Mouse (Mus musculus): Measurements from ENCODE around the gene Tmie. TPM values are rescaled to one million over a fixed set of nuclear protein-coding genes. Genes with fewer than 3 reads are reported as not detected.

The Tmie gene
- total and polyA plus RNA-seq, 3 experiments = not detected

GRCm38 (mm10) chr9:110858967-110859596 is 20.8 kb downstream of the Tmie start:
- dilution Hi-C loops (cut with MboI; ENCODE audit: extremely low pct_ligation_motif_present, extremely low pct_unique_long_range_greater_than_20kb, low sequenced_read_pairs) (no loop called here), in situ Hi-C loops (cut with MboI; ENCODE audit: low pct_ligation_motif_present, low pct_unique_long_range_greater_than_20kb, low sequenced_read_pairs) (no loop called here)
- TF ChIP-seq PAX5 (IDR thresholded peaks at IDR 0.05; ENCODE audit: low read length) (no peak), GABPA (IDR thresholded peaks at IDR 0.05; ENCODE audit: insufficient replicate concordance, low read depth, low read length) (no peak), RCOR1 (conservative IDR thresholded peaks at IDR 0.05; ENCODE audit: low read depth, low read length) (no peak), MAZ (IDR thresholded peaks at IDR 0.05; ENCODE audit: low read depth, low read length) (no peak), KAT2A (IDR thresholded peaks at IDR 0.05; ENCODE audit: insufficient replicate concordance, low read length) (no peak), MXI1 (IDR thresholded peaks at IDR 0.05; ENCODE audit: low read depth, low read length) (no peak), E2F4 (IDR thresholded peaks at IDR 0.05; ENCODE audit: insufficient replicate concordance, low read depth, low read length) (no peak), ELF1 (IDR thresholded peaks at IDR 0.05; ENCODE audit: low read depth, low read length) (no peak), IRF4 (IDR thresholded peaks at IDR 0.05; ENCODE audit: low read depth, low read length) (no peak), POLR2A (IDR thresholded peaks at IDR 0.05; ENCODE audit: low read depth, low read length) (no peak), JUN (IDR thresholded peaks at IDR 0.05; ENCODE audit: insufficient read depth, low read depth, low read length) (no peak), MAFK (IDR thresholded peaks at IDR 0.05; ENCODE audit: insufficient replicate concordance, low read length) (no peak), NRF1 (IDR thresholded peaks at IDR 0.05; ENCODE audit: low read depth, low read length) (no peak)
- no peaks in the 10 kb centered on the region for H3K36me3 ChIP-seq (replicated peaks in 1 of 2; ENCODE audit: control insufficient read depth in 1 of 2, insufficient read depth in 1 of 2, low read length in 1 of 2)
- no peak overlapping the region for H3K27ac ChIP-seq (ENCODE audit: insufficient read depth, low read depth)
- H3K4me3 ChIP-seq (replicated peaks in 1 of 3; ENCODE audit: low read depth in 2 of 3, low read length in 2 of 3, poor library complexity in 1 of 3) = no peak overlapping the region
- H3K9me3 ChIP-seq (replicated peaks; ENCODE audit: low read length) = no peaks in the 10 kb centered on the region
- no peak overlapping the region for H3K4me2 ChIP-seq (ENCODE audit: insufficient read depth, low read depth, poor library complexity, severe bottlenecking)
- H3K27me3 ChIP-seq (replicated peaks) = peaks cover 6% of the 10 kb centered on the region
- peaks cover 0 to 7% of the 10 kb centered on the region in 2 experiments; a peak in 1 of 4 replicates for H3K4me1 ChIP-seq (ENCODE audit: control insufficient read depth in 1 of 2, insufficient read depth in 2 of 2)
- no peaks in the 10 kb centered on the region for H3K79me2 ChIP-seq (replicated peaks; ENCODE audit: control insufficient read depth, extremely low read depth, insufficient read depth, poor library complexity, severe bottlenecking)
- no peak overlapping the region for H3K9ac ChIP-seq (ENCODE audit: insufficient read depth, low read depth)
- no peak for DNase-seq (ENCODE audit: extremely low read depth)

DNA sequence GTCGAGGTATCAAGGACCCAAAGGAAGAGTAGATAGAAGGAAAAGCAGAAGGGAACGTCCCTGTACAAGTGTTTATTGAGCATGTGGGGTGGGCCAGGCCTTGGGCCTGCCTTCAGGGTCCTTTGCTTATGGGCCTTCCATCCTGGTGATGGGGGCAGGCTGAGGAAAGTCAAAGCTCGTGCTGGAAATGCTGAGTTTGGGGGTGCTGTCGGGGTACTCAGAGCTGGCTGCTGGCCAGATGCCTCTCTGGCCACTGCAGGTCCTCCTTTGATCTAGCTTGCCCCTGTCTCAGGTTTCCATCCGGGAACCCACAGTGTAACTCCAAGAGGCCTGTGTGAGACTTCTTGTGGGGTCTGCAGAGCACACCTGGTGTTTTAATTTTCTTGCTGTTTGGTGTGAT is 21.4 kb downstream of the Tmie start:
- dilution Hi-C loops (cut with MboI; ENCODE audit: extremely low pct_ligation_motif_present, extremely low pct_unique_long_range_greater_than_20kb, low sequenced_read_pairs) (no loop called here), in situ Hi-C loops (cut with MboI; ENCODE audit: low pct_ligation_motif_present, low pct_unique_long_range_greater_than_20kb, low sequenced_read_pairs) (no loop called here)
- Histone ChIP-seq H3K4me2 (ENCODE audit: insufficient read depth, low read depth, poor library complexity, severe bottlenecking) (no peak overlapping the region), H3K9ac (ENCODE audit: insufficient read depth, low read depth) (no peak overlapping the region), H3K4me1 (ENCODE audit: control insufficient read depth in 1 of 2, insufficient read depth in 2 of 2) (peaks cover 0 to 7% of the 10 kb centered on the region in 2 experiments; a peak in 1 of 4 replicates), H3K27ac (ENCODE audit: insufficient read depth, low read depth) (no peak overlapping the region), H3K36me3 (replicated peaks in 1 of 2; ENCODE audit: control insufficient read depth in 1 of 2, insufficient read depth in 1 of 2, low read length in 1 of 2) (no peaks in the 10 kb centered on the region), H3K9me3 (replicated peaks; ENCODE audit: low read length) (no peaks in the 10 kb centered on the region), H3K79me2 (replicated peaks; ENCODE audit: control insufficient read depth, extremely low read depth, insufficient read depth, poor library complexity, severe bottlenecking) (no peaks in the 10 kb centered on the region), H3K27me3 (replicated peaks) (peaks cover 5% of the 10 kb centered on the region), H3K4me3 (replicated peaks in 1 of 3; ENCODE audit: low read depth in 2 of 3, low read length in 2 of 3, poor library complexity in 1 of 3) (no peak overlapping the region)
- TF ChIP-seq POLR2A (IDR thresholded peaks at IDR 0.05; ENCODE audit: low read depth, low read length) (no peak), RCOR1 (conservative IDR thresholded peaks at IDR 0.05; ENCODE audit: low read depth, low read length) (no peak), SMC3 (IDR thresholded peaks at IDR 0.05; ENCODE audit: low read depth, low read length) (no peak), UBTF (IDR thresholded peaks at IDR 0.05; ENCODE audit: low read depth, low read length) (no peak)
- DNase-seq (ENCODE audit: extremely low read depth) = no peak

Data from CH12.LX (cell line).